Mouse (Mus musculus): Measurements from ENCODE around the gene Fam214a.

The Fam214a gene

DNA sequence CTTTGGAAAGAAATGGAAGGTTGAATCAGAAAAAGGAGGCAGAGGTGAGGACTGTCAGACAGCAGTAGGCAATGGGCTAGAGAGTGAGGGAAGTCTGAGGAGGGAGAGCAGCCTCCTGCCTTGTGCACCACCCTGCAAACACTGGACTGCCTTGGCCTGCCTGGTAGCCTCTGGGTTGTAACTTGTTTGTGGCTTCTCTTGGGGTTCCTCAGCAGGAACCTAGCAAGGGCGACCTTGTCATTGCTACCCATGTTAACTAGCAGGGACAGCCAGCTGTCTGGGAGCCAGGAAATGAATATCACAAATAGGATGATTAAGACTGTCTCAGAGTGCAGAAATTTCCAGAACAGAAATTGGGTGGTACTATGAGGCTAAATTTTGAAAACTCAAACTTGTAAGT is 27.2 kb downstream of the Fam214a start:
- 69% methylated on average over 1 of the region's 1 CpGs for WGBS

DNA sequence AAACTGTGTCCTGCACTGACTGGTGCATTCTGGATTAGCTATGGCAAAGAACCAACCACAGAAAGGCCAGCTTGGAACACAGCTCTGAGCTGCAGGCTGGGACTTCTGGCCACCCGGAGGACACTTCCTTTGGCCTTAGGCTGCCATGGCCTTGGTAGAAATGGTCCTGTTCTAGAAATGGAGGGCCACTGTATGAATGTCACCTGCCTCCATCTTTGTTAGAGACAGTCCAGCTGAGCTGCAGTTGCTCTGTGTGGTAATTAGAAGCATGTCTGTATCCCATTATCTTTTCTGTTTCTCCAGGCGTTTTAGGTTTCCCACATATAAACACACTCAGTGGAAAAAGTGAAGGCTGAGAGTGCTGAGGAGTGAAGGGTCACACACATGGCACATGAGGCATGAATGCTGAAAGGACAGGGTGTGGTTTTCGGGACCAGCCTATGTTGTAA is 29.0 kb downstream of the Fam214a start:
- WGBS = 59% methylated on average over 3 of the region's 3 CpGs

DNA sequence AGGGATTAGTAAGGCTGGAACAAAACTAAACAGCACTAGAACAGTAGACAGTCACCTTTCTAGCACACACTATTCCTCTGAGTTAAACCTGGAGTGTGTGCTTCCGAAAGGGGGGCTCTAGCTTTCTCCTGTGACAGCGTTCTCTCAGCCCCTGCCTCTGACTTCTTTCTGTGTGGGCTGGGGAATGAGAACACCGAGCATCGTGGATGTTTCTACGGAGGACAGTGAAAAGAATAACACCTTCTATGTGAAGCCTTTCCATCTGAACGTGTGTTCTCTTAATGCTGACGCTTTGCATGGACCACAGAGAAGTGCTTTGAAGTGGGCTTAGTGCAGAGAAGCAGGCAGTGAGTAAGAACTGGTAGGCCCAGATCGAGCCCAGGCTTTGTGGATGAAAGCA is 29.5 kb downstream of the Fam214a start:
- 45% methylated on average over 8 of the region's 8 CpGs for WGBS

DNA sequence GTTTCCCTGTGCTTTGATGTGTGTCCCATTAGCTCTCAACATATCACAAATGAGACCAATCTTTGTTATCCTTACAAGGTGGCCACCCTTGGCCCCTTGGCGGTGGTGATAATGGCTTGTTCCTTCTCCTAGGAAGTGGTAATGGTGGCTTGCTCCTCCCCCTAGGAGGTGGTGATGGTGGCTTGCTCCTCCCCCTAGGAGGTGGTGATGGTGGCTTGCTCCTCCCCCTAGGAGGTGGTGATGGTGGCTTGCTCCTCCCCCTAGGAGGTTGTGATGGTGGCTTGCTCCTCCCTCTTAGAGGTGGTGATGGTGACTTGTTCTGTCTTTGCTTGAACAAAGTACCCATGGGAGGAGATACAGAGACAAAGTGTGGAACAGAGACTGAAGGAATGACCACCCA is 30.0 kb downstream of the Fam214a start:
- 86% methylated on average over 1 of the region's 1 CpGs for WGBS

DNA sequence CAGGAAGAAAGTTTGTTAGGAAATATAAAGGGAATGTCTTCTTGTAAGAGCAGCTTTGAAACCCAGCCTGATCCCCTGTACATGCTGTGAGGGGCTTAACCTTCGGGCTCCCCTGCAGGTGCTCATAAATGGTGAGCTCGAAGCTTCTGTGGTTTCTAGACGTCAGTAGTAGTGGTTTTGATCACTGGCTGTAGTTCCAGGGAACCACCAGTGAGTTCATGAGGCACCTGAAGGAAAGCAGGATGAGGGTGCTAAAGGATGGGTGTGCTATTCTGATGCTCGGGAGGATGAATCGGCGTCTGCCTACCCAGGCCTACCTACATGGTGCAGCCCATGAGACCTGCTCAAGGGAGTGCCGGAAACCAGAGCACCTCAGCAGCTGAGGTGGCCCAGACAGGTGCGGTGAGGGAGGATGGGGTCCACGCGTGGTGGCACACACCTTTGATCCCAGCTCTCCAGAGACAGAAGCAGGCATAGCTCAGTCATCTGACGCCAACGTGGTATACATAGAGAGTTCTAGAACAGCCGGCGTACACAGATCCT is 32.6 kb downstream of the Fam214a start:
- 83% methylated on average over 14 of the region's 14 CpGs for WGBS

DNA sequence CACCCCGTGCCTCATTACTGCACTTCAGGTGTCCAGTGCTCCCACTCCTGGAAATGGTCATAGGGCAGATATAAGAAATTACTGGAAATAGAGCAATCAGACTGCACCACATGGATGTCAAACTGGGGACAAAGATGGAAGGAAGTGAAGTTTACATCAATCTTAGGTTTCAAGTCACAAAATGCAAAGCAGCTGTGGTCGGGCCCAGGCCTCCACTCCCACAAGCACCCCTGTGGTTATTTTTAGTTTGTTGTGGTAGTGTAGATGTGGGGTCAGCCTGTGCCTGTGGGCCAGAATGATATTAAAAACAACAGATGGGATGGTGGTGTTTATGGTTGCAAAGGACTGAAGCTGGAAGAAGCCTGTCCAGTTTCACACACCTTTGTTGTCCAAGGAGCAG is 33.1 kb downstream of the Fam214a start:
- 69% methylated on average over 2 of the region's 2 CpGs for WGBS

DNA sequence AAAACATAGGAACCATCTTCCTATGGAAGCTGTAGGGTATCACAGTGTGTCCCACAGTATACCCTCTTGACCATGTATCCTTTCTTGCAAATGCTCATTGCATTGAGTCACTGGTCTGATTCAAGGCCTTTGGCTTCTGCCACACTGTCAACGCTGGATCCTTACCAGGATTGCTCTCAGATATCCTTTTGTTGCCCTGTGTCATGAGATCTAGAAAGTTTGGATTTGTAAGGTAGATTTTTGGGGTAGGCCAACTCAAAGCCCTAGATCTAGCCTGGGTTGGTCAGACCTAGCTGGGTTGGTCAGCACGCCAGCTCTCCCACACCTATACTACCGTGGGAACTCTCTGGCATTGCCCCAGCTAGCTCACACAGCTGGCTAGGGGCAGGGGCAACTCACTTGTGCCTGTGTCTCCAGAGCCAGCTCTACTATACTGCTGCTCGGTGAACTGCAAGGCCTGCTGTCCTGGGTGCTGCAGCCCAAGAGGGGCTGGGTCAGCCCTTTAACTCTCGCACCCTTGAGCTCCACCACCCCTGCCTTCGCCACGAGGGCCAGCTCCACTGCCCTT is 36.3 kb downstream of the Fam214a start:
- WGBS = 81% methylated on average over 7 of the region's 7 CpGs

DNA sequence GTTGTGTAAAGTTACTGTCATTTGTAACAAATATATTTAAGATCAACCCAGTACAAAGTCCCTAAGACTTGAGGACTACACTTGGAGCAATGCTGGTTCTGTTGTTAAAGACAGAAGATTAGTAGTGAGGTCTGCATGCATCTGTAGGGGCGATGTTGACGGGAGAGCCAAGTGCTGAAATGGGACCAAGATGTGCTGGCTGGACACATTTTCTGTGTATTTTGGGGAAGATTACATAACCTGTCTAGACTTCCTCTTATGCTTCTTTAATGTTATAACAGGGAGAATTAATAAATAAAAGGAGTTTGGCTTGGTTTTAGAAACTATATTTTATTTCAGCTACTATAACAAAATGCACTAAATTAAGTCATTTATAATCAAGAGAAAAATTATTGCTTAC is 37.3 kb downstream of the Fam214a start:
- 31% methylated on average over 2 of the region's 2 CpGs for WGBS

DNA sequence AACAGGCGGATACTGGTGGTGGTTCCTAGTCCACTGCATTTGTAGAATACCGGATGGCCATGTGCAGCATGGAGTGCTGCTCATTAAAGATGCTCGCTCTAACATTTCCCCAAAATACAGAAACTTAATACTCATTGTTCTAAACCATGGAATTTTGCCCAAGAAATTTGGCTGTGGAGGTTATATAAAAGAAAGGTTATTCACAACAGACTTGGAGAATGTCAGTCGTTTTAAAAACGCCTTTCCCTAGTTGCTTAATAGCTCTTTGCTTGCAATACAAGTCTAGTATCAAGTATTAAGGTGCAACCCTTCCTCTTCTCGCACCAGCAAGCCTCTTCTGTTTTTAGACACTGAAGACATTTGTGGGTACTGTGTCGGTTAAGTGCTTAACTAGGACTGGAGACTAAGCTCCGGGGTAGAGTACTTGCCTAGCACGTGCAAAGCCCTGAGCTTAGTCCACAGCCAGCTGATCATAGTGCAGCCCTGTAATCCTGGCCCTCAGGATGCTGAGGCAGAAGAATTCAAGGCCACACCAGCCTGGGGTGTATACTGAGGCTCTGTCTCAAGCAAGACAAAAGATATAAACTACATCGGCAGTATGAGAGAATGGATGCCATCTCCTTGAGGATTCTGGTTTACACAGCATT is 42.0 kb downstream of the Fam214a start:
- 53% methylated on average over 10 of the region's 10 CpGs for WGBS

DNA sequence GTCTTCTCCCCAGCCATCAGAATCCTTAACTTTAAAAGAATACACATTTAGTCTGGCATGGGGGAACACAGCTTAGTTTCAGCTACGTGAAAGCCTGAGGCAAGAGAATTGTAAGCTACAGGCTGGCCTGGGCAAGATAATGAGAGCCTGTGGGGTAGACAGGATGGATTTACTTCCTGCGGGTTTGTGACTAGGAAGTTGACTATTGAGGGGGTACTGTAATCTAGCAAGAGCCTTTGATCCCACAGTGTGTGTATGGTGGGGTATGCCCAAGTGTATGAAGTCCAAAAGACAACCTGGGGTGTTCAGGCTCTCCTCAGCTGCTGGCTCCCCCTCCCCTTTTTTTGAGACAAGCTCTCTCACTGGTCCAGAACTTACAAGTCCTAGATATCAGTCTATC is 43.7 kb downstream of the Fam214a start:
- 75% methylated on average over 2 of the region's 2 CpGs for WGBS

DNA sequence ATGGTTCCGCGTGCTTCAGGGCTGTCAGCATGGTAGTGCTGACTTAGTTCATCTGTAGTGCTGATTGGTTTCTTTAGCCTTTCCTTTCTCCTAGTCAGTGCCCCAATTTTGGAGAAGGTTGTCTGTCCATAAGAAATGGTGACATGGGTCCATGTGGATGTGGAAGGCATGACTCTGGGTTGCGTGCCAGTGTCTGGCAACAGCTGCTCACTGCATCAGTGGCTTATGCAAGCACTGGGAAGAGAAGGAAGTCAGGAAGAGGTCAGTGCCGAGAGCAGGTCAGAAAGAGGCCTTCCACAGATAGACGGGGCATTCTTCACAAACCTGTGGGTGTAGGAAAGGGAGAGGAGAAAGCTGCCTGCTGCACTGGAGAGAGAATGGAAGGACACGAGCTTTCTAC is 48.3 kb downstream of the Fam214a start:
- 67% methylated on average over 6 of the region's 6 CpGs for WGBS

DNA sequence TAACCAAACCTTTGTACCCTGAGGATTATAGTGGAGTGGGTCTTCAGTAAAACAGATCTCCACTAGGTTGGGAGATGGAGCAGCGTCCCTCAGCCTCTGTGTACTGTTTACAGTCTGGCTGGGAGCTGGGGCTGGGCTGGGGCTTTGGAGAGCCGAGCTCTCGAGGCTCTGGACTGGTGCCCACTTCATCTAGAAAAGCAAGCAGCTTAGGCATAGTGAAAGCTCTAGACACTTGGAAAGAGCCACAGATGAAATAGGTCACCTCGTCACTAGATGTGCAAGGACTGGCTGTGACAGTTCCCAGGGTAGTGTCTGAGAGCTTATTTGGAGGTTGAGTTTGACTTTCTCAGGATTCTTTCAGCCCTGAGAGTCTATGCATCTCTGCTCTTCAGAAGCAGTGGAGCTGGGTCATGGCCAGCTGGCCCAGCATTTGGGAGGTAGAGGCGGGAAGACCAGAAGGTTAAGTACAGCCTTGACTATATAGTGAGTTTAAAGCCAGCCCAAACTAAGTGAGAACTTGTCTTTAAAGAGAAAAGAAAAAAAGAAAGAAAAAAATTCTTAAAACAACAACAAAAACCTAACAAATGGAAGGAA is 49.0 kb downstream of the Fam214a start:
- 19% methylated on average over 5 of the region's 5 CpGs for WGBS

DNA sequence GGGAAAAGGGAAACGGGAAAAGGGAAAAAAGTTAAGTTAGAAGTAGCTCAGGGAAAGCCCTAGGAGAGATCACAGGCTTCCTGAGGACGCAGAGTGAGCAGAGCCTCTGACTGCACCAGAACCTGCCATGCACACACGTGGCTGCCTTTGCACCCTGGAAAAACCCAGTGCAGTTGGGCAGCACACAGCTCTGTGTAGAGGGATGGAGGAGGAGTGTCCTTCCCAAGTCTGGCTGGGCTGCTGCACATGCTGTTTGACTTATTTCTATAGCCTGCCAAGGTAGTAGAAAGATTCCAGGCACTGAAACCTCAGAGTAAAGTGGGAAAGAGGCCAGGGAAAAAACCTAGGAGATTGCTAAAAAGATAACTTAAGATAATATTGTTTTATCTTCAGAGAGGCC is 49.6 kb downstream of the Fam214a start:
- WGBS = 43% methylated on average over 3 of the region's 3 CpGs

DNA sequence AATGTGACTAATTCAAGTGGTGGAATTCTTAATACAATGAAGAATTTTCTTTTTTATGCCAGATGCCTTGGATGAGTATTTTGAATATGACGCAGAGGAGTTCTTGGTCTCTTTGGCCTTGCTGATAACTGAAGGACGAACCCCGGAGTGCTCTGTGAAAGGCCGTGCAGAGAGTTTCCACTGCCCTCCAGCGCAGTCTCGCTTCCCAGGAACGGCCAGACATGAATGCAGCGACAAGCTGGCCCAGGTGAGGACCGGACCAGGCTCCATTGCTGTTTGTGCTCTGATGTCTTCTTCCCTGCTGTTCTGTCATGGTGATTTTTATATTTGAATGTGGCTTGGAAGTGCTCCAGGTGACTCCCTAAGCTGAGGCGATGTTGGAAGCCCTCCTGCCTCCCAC is 51.5 kb downstream of the Fam214a start:
- WGBS = 84% methylated on average over 10 of the region's 10 CpGs

DNA sequence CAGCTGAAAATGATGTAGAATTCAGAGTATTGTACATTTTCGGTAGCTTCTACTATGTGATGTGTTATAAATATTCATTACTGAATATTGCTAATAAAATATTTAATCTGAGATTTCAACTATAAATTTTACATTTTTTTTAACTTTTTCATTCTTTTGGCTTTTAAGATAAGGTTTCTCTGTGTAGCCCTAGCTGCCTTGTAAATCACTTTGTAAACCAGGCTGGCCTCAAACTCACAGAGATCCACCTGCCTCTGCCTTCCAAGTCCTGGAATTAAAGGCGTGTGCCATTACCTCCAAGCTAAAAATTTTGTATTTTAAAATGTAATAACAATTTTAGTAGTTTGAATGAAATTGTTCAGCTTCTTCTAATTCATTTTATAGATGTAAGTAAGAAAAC is 63.9 kb downstream of the Fam214a start:
- 92% methylated on average over 2 of the region's 2 CpGs for WGBS

DNA sequence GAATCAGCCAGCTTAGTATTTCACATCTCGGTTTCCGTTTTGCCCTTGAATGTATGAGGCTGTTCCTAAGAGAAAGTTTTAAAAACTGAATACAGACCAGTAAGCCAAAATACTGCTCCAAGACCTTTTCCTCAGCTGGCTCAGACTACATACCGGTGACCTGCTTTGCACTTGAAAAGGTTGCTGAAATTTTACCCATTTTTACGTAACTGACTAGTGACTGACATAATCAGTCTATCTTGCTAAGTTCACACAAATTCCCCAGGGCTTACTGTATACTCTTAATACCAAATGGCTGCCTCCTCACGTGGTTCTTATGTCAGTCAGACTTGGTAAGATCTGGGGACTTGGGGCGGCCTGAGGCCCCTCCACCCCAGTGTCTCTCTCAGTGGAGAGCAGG is 66.5 kb downstream of the Fam214a start:
- 87% methylated on average over 6 of the region's 6 CpGs for WGBS

DNA sequence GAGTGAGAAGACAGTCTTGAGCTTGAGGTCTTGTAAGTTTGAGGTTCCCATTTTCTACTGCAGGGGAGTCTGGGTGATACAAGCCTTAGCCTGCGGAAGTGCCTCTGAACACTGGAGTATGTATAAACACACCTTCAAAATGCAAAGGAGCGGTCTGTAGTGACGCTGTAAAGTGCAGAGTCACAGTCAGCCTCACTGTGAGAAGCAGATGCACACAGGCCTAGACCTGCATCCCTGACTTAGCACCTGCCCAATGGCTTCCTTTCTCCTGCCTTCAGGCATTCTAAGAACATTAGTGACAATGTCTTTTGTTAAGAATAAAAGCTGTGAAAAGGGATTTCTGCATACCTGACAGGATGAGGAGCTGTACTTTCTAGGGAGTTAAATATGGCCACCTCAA is 66.9 kb downstream of the Fam214a start:
- WGBS = 96% methylated on average over 3 of the region's 3 CpGs

DNA sequence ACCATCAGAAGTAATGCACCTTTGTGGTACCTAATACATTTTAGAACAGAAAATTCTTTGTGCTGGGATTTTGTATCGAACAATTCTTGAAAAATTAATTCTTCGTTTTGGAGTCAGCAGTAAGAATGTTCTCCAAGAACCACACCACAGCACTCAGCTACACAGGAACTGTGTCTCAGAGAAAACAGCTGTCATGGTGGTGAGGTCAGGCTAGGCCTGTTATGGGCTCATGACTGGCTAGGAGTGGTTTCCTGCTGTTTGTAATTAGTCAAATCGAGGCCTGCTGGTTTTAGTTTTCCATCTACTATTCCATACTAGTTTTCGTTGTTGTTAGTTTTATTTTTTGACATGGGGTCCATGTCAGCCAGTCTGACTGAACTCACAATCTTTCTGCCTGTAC is 67.9 kb downstream of the Fam214a start:
- 83% methylated on average over 4 of the region's 4 CpGs for WGBS

DNA sequence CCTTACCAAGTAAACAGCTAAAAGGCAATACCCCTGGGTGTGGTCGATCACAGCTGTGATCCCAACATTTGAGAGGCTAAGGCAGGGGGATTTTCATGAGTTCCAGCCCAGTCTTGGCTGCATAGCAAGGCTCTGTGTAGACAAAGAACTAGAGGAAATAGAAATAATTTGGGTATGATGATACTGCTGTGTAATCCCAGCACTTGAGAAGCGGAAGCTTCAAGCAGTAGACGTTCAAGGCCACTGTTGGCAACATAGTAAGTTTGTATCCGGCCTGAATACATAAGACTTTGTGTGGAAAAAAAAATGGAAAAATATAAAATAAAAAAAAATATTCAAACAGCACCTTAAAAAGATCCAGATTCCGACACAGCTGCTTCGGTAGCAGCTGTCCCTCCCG is 69.9 kb downstream of the Fam214a start:
- 85% methylated on average over 7 of the region's 7 CpGs for WGBS

DNA sequence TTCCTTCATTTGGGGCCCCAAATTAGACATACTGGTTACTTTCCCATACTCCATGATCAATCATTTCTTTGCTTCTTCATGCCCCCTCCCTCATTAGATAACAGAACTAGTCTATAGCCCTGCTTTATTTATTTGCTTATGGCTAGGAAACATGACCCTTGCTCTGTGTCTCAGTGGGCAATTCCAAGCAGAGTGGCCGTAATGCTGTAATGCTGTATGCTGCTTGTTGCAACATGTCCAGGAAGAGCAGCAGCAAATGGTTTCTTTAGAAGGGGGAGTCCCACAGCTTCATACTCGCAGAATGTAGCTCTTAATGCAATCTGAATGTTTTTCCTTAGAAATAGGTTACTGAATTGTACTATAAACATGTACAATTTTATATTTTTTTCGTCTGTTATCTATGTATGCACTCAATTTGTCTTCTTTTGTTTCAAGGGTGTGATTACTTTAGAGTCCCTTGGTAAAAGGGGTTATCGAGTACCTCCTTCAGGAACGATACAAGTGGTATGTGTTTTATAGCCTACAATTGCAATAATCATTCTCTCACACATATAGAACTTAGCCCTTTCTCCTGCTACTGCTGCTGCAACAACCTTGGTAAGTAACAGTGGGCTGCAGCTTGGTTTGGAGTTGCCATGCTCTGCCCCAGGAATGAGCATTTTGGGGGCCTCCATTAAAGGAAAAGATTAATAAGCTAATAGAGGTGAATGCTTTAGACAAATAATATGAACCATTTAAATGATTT is 70.6 kb downstream of the Fam214a start:
- WGBS = 89% methylated on average over 5 of the region's 5 CpGs

DNA sequence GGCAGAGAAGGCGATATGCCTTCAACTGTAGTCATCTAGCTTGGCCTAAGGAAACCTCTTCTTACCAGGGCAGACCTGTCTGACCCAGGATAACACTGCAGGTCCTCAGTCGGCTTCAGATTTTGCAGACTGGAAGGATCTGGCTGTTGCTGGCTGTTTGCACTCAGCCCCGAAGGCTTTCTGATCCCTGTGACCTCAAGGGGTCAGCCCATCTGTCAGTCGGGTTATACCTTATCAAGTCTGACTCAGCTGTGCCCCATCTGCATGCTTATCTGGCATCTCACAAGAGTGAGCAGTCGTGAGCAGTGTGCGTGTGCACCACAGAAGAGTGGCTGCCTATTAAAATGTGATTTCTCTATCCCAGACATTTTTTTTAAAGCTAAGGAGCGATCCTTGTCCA is 71.4 kb downstream of the Fam214a start:
- 78% methylated on average over 7 of the region's 7 CpGs for WGBS

DNA sequence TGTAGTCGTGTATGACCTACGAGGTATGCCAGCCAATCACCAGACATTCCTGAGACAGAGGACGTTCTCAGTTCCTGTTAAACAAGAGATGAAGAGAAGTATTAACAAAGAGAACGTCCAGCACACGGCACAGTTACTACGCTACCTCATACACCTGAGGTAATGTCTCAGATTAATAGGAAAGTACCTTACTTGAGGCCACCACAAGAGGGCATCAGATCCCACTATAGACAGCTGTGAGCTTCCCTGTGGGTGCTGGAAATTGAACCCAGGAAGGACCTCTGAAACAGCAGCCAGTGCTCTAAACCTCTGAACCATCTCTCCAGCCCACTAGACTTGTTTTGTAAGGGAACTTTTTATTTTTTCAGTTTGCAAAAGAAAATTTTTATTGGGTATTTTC is 73.0 kb downstream of the Fam214a start:
- WGBS = 78% methylated on average over 6 of the region's 6 CpGs

DNA sequence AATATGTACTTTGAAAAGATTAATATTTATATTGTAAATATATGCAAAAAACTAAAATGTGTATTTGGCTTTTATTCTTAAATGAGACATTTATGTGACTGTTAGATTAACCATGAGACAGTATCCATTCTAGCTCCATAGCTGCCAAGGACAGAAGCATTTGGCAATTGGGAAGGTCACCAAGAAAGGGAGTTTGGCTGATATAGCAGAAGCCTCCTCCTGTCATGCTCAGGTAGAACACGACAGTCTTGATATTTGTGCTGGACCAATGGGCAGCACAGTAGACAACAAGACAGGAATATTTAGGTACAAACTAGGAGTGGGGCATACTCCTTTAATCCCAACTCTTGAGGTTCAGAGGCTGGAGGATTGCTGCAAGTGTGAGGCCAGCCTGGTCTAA is 79.7 kb downstream of the Fam214a start:
- 94% methylated on average over 1 of the region's 1 CpGs for WGBS

Measured in cerebral cortex, adult 2 months (tissue).